Mouse (Mus musculus): ENCODE measurements around the gene Lif. TPM values are rescaled to one million over a fixed set of nuclear protein-coding genes. Genes with fewer than 3 reads are reported as not detected.

Lif gene
- total and polyA plus RNA-seq, 3 experiments, result 0.27 to 0.31 TPM; not detected in 1

DNA sequence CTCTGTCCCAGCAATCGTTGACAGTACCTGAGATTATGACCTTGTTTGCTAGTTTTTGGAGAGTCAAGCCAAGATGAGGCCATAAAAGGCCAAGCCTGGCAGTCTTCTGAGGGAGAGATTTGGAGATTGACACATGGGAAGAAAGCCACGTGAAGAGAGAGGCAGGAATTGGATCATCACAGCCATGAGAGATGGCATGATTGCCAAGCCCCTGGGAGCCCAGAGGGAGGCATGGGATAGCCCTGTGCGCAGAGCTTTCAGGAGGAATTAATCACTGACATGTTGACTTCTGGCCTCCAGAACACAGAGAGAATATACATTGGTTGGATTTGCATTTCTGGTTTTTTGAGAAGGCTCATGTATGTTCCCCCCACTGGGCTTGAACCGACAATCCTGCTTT is 46.8 kb downstream of the Lif start:
- no peaks in the 10 kb centered on the region for H3K27me3 ChIP-seq (ENCODE audit: control insufficient read depth in 1 of 2, insufficient read depth in 2 of 2, low read length in 2 of 2)
- no peak overlapping the region for H3K27ac ChIP-seq (ENCODE audit: control insufficient read depth, low read depth, low read length)
- no peaks in the 10 kb centered on the region for H3K79me2 ChIP-seq (ENCODE audit: control insufficient read depth, insufficient read depth, low read length, poor library complexity)
- no peak for DNase-seq (ENCODE audit: low read depth, low spot score)
- no peak for TF ChIP-seq MAZ (IDR thresholded peaks at IDR 0.05; ENCODE audit: low read depth, low read length)
- no peak for TF ChIP-seq MAFK (IDR thresholded peaks at IDR 0.05; ENCODE audit: borderline replicate concordance, low read depth, low read length)
- TF ChIP-seq USF1 (IDR thresholded peaks at IDR 0.05; ENCODE audit: low read depth, low read length), result no peak
- H3K9me3 ChIP-seq (replicated peaks; ENCODE audit: insufficient read depth, low read length), result no peaks in the 10 kb centered on the region
- H3K9ac ChIP-seq (ENCODE audit: control insufficient read depth, low read depth, low read length, poor library complexity, severe bottlenecking), result no peak overlapping the region
- H3K36me3 ChIP-seq (ENCODE audit: control insufficient read depth in 1 of 2, insufficient read depth in 2 of 2, low read length in 2 of 2), result no peaks in the 10 kb centered on the region
- peaks cover 0 to 4% of the 10 kb centered on the region in 2 experiments; a peak in 1 of 4 replicates for H3K4me1 ChIP-seq (ENCODE audit: control insufficient read depth in 1 of 2, insufficient read depth in 2 of 2, low read length in 2 of 2)
- no peak overlapping the region for H3K4me3 ChIP-seq (ENCODE audit: control insufficient read depth in 1 of 2, insufficient read depth in 1 of 2, low read depth in 2 of 2, low read length in 2 of 2)

DNA sequence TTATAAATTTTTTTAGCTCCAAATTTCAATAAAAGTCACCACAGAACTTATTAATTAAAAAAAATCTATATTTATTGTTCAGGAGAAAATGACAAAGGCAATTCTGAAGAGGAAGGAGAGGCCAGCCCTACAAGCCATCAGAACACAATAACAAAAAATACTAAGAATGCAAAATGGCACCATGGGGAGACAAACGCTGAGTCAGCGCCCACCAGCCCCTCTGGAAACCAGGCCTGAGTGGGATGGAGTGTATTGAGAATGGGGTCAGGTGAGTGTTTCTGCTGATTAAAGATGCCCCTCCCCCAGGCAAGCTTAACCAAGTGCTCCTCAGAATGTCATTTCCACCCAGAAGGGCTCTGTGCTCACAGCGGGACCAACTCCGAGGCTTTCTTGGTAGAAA is 47.7 kb downstream of the Lif start:
- Histone ChIP-seq H3K4me3 (ENCODE audit: control insufficient read depth in 1 of 2, insufficient read depth in 1 of 2, low read depth in 2 of 2, low read length in 2 of 2) (no peak overlapping the region), H3K9me3 (replicated peaks; ENCODE audit: insufficient read depth, low read length) (no peaks in the 10 kb centered on the region), H3K36me3 (ENCODE audit: control insufficient read depth in 1 of 2, insufficient read depth in 2 of 2, low read length in 2 of 2) (peaks cover 0 to 2% of the 10 kb centered on the region in 2 experiments; a peak in 1 of 4 replicates), H3K27me3 (ENCODE audit: control insufficient read depth in 1 of 2, insufficient read depth in 2 of 2, low read length in 2 of 2) (no peaks in the 10 kb centered on the region), H3K79me2 (ENCODE audit: control insufficient read depth, insufficient read depth, low read length, poor library complexity) (no peaks in the 10 kb centered on the region), H3K27ac (ENCODE audit: control insufficient read depth, low read depth, low read length) (no peak overlapping the region), H3K4me1 (ENCODE audit: control insufficient read depth in 1 of 2, insufficient read depth in 2 of 2, low read length in 2 of 2) (peaks cover 3 to 10% of the 10 kb centered on the region in 2 experiments), H3K9ac (ENCODE audit: control insufficient read depth, low read depth, low read length, poor library complexity, severe bottlenecking) (no peak overlapping the region)
- TF ChIP-seq MAFK (IDR thresholded peaks at IDR 0.05; ENCODE audit: borderline replicate concordance, low read depth, low read length) (peak; percentile 86), E2F4 (IDR thresholded peaks at IDR 0.05; ENCODE audit: borderline replicate concordance, low read depth, low read length) (no peak)
- no peak for DNase-seq (ENCODE audit: low read depth, low spot score)

DNA sequence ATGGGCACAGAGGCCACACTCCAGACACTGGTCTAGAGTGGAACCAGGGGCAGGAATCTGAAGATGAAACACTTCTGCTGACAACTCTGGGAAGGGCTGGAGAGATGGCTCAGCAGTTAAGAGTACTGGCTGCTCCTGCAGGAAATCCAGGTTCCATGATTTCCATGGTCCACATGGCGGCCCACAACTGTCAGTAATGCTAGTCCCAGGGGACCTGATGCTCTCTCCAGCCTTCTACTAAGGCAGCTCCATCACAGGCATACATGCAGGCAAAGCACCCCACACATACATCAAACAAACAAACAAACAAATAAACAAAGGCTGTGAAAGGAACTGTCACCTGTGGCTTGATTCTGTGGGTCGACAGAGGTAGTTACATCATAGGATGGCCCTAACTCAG is 48.7 kb downstream of the Lif start:
- H3K79me2 ChIP-seq (ENCODE audit: control insufficient read depth, insufficient read depth, low read length, poor library complexity), result no peaks in the 10 kb centered on the region
- TF ChIP-seq CHD1 (IDR thresholded peaks at IDR 0.05; ENCODE audit: low read depth, low read length) (no peak), MXI1 (IDR thresholded peaks at IDR 0.05; ENCODE audit: low read depth, low read length) (no peak), TAL1 (IDR thresholded peaks at IDR 0.05; ENCODE audit: low read length) (no peak), MAX (IDR thresholded peaks at IDR 0.05; ENCODE audit: low read length) (no peak), CTCF (IDR thresholded peaks at IDR 0.05 in 2 of 3, conservative IDR thresholded peaks at IDR 0.05 in 1 of 3; ENCODE audit: control insufficient read depth in 1 of 3, insufficient read depth in 1 of 3, low read depth in 2 of 3, low read length in 3 of 3, poor library complexity in 1 of 3, severe bottlenecking in 1 of 3) (no peak), HCFC1 (IDR thresholded peaks at IDR 0.05; ENCODE audit: low read depth, low read length) (no peak), ZKSCAN1 (IDR thresholded peaks at IDR 0.05; ENCODE audit: low read depth, low read length) (no peak), ZNF384 (IDR thresholded peaks at IDR 0.05; ENCODE audit: low read depth, low read length) (no peak), MAZ (IDR thresholded peaks at IDR 0.05; ENCODE audit: low read depth, low read length) (no peak), BHLHE40 (IDR thresholded peaks at IDR 0.05; ENCODE audit: borderline replicate concordance, low read depth, low read length) (no peak), POLR2A (IDR thresholded peaks at IDR 0.05; ENCODE audit: control insufficient read depth in 1 of 2, insufficient read depth in 1 of 2, low read depth in 1 of 2, low read length in 2 of 2, poor library complexity in 1 of 2) (no peak)
- peaks cover 0 to 2% of the 10 kb centered on the region in 2 experiments; a peak in 1 of 4 replicates for H3K36me3 ChIP-seq (ENCODE audit: control insufficient read depth in 1 of 2, insufficient read depth in 2 of 2, low read length in 2 of 2)
- H3K9ac ChIP-seq (ENCODE audit: control insufficient read depth, low read depth, low read length, poor library complexity, severe bottlenecking), result no peak overlapping the region
- H3K9me3 ChIP-seq (replicated peaks; ENCODE audit: insufficient read depth, low read length), result no peaks in the 10 kb centered on the region
- no peak overlapping the region for H3K27ac ChIP-seq (ENCODE audit: control insufficient read depth, low read depth, low read length)
- peaks cover 3 to 13% of the 10 kb centered on the region in 2 experiments for H3K4me1 ChIP-seq (ENCODE audit: control insufficient read depth in 1 of 2, insufficient read depth in 2 of 2, low read length in 2 of 2)
- no peak for DNase-seq (ENCODE audit: low read depth, low spot score)
- H3K4me3 ChIP-seq (ENCODE audit: control insufficient read depth in 1 of 2, insufficient read depth in 1 of 2, low read depth in 2 of 2, low read length in 2 of 2), result no peak overlapping the region
- H3K27me3 ChIP-seq (ENCODE audit: control insufficient read depth in 1 of 2, insufficient read depth in 2 of 2, low read length in 2 of 2), result no peaks in the 10 kb centered on the region

Measured in MEL (cell line).